Mouse (Mus musculus) mammary gland, adult 2 months (tissue): ENCODE measurements around the gene Fkbp1a. TPM values are rescaled to one million over a fixed set of nuclear protein-coding genes. Genes with fewer than 3 reads are reported as not detected.

Experiments used
- polyA plus RNA-seq: library from polyadenylated mRNA; depleted of rRNA; stranded (reverse); fragments of >200 nt; gene quantifications from 2 replicates; pipeline ENCODE4 v1.2.3, GENCODE M21; 2012; ENCODE audit warnings: low replicate concordance; rRNA removed

The Fkbp1a gene
- polyA plus RNA-seq, result 80.5 and 154 TPM in 2 replicates

GRCm38 (mm10) chr2:151542323-151543062 is at the start of gene Fkbp1a:
Fkbp1a (plus strand) TSS chr2:151542483.

DNA sequence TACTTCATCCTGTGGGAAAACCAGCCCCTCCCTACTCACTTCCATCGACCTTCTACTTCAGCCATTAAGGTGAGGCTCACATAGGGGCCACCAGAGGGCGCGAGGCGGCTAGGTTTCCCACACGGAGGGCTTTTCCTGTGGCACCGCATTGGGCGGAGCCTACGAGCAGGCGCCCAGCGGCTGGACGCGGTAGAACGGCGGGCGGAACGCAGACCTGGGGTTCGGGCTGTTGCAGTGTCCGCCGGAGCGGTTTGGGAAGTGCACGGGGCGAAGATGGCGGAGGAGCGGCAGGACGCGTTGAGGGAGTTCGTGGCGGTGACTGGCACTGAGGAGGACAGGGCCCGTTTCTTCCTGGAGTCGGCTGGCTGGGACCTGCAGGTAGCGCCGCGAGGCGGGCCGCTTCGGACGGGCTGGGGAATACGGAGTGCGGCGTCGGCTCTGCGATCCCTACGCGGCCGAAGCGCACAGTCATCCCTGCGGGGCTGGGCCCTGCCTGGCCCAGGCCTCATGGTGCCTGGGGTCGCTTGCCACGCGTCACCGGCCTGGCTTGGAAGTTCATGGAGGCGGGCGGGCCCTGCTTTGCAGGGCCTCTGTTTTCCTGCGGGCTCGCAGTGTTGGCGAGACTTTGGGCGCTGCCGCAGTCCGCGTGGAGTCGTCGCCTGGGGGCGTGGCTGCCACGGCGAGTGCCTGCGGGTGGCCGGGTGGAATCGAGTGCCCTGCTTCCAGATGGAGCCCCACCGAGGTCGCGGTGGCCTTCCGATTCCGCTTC is 48.1 kb upstream of the Fkbp1a start, which contains the start of gene Nsfl1c:
Gene Nsfl1c, plus strand, starts transcription at position 148 of the 769 bp plus-strand sequence.

GRCm38 (mm10) chr2:151571873-151572700 is 29.8 kb downstream of the Fkbp1a start, which contains the start of gene Sdcbp2:
Sdcbp2 (plus strand) TSS chr2:151572622.

Other genes with a start within 250 kb of the Fkbp1a start
- not detected in 2 replicates for gene 4921509C19Rik, start 66.3 kb upstream of the Fkbp1a start, polyA plus RNA-seq
- gene Nsfl1c, start 48.3 kb upstream of the Fkbp1a start, polyA plus RNA-seq, result 38.1 and 62.6 TPM in 2 replicates
- 3.3 and 5.8 TPM in 2 replicates for gene Sdcbp2, start 30.1 kb downstream of the Fkbp1a start, polyA plus RNA-seq
- 0.70 and 1.1 TPM in 2 replicates for gene Snph, start 90.1 kb downstream of the Fkbp1a start, polyA plus RNA-seq
- gene Rad21l, start 126.0 kb downstream of the Fkbp1a start, polyA plus RNA-seq, result not detected in 2 replicates
- 0.30 and 0.39 TPM in 2 replicates for gene Tmem74b, start 159.5 kb downstream of the Fkbp1a start, polyA plus RNA-seq
- 42.9 and 47.1 TPM in 2 replicates for gene Psmf1, start 201.7 kb downstream of the Fkbp1a start, polyA plus RNA-seq